Mouse (Mus musculus) kidney, postnatal 25 days (tissue): ENCODE results near the gene Rapgef4.

ENCODE experiments used
- DNase-seq, 2 experiments: peaks; one replicate each; pipeline ENCODE4 v3.0.0; 2021; ENCODE audit warnings: mixed read lengths in 2 of 2

Rapgef4 gene

GRCm38 (mm10) chr2:71980771-71981342 is at the start of gene Rapgef4:
Rapgef4 (plus strand) TSS chr2:71981240.
- DNase-seq, result no peak

GRCm38 (mm10) chr2:71934046-71934445 is 47.0 kb upstream of the Rapgef4 start:
- DNase-seq, result no peak

- no peak for DNase-seq
Observed at GRCm38 (mm10) chr2:71936711-71937110, 44.3 kb upstream of the Rapgef4 start.

GRCm38 (mm10) chr2:71937649-71938308 is 43.3 kb upstream of the Rapgef4 start:
- DNase-seq, result no peak

GRCm38 (mm10) chr2:71938716-71939393 is 42.2 kb upstream of the Rapgef4 start:
- DNase-seq, result no peak

GRCm38 (mm10) chr2:71941005-71941720 is 39.9 kb upstream of the Rapgef4 start:
- DNase-seq, result no peak

GRCm38 (mm10) chr2:71941721-71942087 is 39.3 kb upstream of the Rapgef4 start:
- DNase-seq, result no peak

- DNase-seq, result no peak
Observed at GRCm38 (mm10) chr2:71951212-71951611, 29.8 kb upstream of the Rapgef4 start.

GRCm38 (mm10) chr2:71955637-71956036 is 25.4 kb upstream of the Rapgef4 start:
- DNase-seq, result peak; percentile 61

- DNase-seq, result peak in 1 of 2 experiments; percentile 40
Observed at GRCm38 (mm10) chr2:71956463-71956862, 24.6 kb upstream of the Rapgef4 start.

- no peak for DNase-seq
Observed at GRCm38 (mm10) chr2:71957951-71958350, 23.1 kb upstream of the Rapgef4 start.

GRCm38 (mm10) chr2:71958393-71958792 is 22.6 kb upstream of the Rapgef4 start:
- peak; percentile 10 to 37 for DNase-seq

- no peak for DNase-seq
Observed at GRCm38 (mm10) chr2:71964216-71964615, 16.8 kb upstream of the Rapgef4 start.

- peak in 1 of 2 experiments; percentile 22 for DNase-seq
Observed at GRCm38 (mm10) chr2:71965476-71965875, 15.6 kb upstream of the Rapgef4 start.

GRCm38 (mm10) chr2:71966737-71967136 is 14.3 kb upstream of the Rapgef4 start:
- DNase-seq, result no peak

- no peak for DNase-seq
Observed at GRCm38 (mm10) chr2:71967855-71968254, 13.2 kb upstream of the Rapgef4 start.

GRCm38 (mm10) chr2:71973646-71974045 is 7.4 kb upstream of the Rapgef4 start:
- no peak for DNase-seq

GRCm38 (mm10) chr2:71974143-71974846 is 6.7 kb upstream of the Rapgef4 start:
- no peak for DNase-seq

GRCm38 (mm10) chr2:71979981-71980380 is 1.1 kb upstream of the Rapgef4 start:
- DNase-seq, result no peak

- DNase-seq, result no peak
Observed at GRCm38 (mm10) chr2:71981343-71981851, 357 bp downstream of the Rapgef4 start.

- no peak for DNase-seq
Observed at GRCm38 (mm10) chr2:71981896-71982295, 856 bp downstream of the Rapgef4 start.

- no peak for DNase-seq
Observed at GRCm38 (mm10) chr2:71982868-71983597, 2.0 kb downstream of the Rapgef4 start.
